Mouse (Mus musculus): ENCODE data around the gene Gm20721. TPM values are rescaled to one million over a fixed set of nuclear protein-coding genes. Genes with fewer than 3 reads are reported as not detected.

The Gm20721 gene
- total and polyA plus RNA-seq, 2 experiments from 2014 or later, result 10.8 TPM; not detected in 1

- TF ChIP-seq CTCF (IDR thresholded peaks at IDR 0.05), result peak; percentile 80
- Histone ChIP-seq H3K27ac (ENCODE audit: low read depth, low read length) (no peak within 1 kb of the TSS), H3K9me3 (ENCODE audit: low read length) (0 out of 2 replicates have a peak, but pooled peaks cover 4% of the 10 kb centered on the region), H3K4me3 (ENCODE audit: low read depth, low read length) (peak within 1 kb of the TSS; percentile 29), H3K36me3 (ENCODE audit: insufficient read depth, low read length) (peaks cover 33% of the 10 kb centered on the region), H3K27me3 (ENCODE audit: insufficient read depth, low read length) (peaks cover 29% of the 10 kb centered on the region), H3K4me1 (ENCODE audit: insufficient read depth, low read length) (no peaks in the 10 kb centered on the region), H3K4me2 (ENCODE audit: low read depth, low read length, poor library complexity, severe bottlenecking) (peak within 1 kb of the TSS; percentile 51), H3K9ac (replicated peaks; ENCODE audit: low read length, poor library complexity, severe bottlenecking) (no peak within 1 kb of the TSS)
- 48% methylated on average over 19 of the region's 19 CpGs for WGBS
- DNase-seq (ENCODE audit: low spot score) (peak; percentile 75), ATAC-seq (ENCODE audit: low FRiP score) (0 out of 2 replicates have a peak, but pooled peaks have one; percentile 48)
Measured at GRCm38 (mm10) chr2:174284011-174284410, 62.5 kb downstream of the Gm20721 start, which contains the start of gene Gnas. Gene Gnas (plus strand): TSS chr2:174284320.

GRCm38 (mm10) chr2:174283341-174283740 lies 63.2 kb downstream of the Gm20721 start:
- WGBS, result 55% methylated on average over 11 of the region's 11 CpGs
- no peak overlapping the region for H3K9ac ChIP-seq (replicated peaks; ENCODE audit: low read length, poor library complexity, severe bottlenecking)
- TF ChIP-seq CTCF (IDR thresholded peaks at IDR 0.05), result no peak

More at GRCm38 (mm10) chr2:174283341-174283740, 63.2 kb downstream of the Gm20721 start:
- no peak for ATAC-seq (ENCODE audit: low FRiP score)
- H3K27ac ChIP-seq (ENCODE audit: low read depth, low read length), result no peak overlapping the region
- no peaks in the 10 kb centered on the region for H3K4me1 ChIP-seq (ENCODE audit: insufficient read depth, low read length)
- DNase-seq (ENCODE audit: low spot score), result no peak
- H3K27me3 ChIP-seq (ENCODE audit: insufficient read depth, low read length), result peaks cover 29% of the 10 kb centered on the region
- 0 out of 2 replicates have a peak, but pooled peaks cover 4% of the 10 kb centered on the region for H3K9me3 ChIP-seq (ENCODE audit: low read length)
- peak overlapping the region; percentile 29; the same call in 1 of the 2 replicates for H3K4me3 ChIP-seq (ENCODE audit: low read depth, low read length)
- peak overlapping the region; percentile 51 for H3K4me2 ChIP-seq (ENCODE audit: low read depth, low read length, poor library complexity, severe bottlenecking)
- peaks cover 33% of the 10 kb centered on the region for H3K36me3 ChIP-seq (ENCODE audit: insufficient read depth, low read length)

Other genes starting within 250 kb of the Gm20721 start
- 17.4 and 22.7 TPM in 2 replicates for gene Npepl1, start 236.4 kb downstream of the Gm20721 start, total RNA-seq (2014; rRNA removed)
- gene Npepl1, start 236.4 kb downstream of the Gm20721 start, polyA plus RNA-seq (2015; fragmentation: Nextera tagmentation; extraction: Ambion mirVana), result 14.5 and 15.7 TPM in 2 replicates
- gene Gnas, start 62.4 kb downstream of the Gm20721 start, total RNA-seq (2014; rRNA removed), result 1,613 and 1,637 TPM in 2 replicates
- 1,739 and 1,834 TPM in 2 replicates for gene Gnas, start 62.4 kb downstream of the Gm20721 start, polyA plus RNA-seq (2015; fragmentation: Nextera tagmentation; extraction: Ambion mirVana)
- gene Nelfcd, start 69.1 kb upstream of the Gm20721 start, total RNA-seq (2014; rRNA removed), result 42.7 and 52.3 TPM in 2 replicates
- 95.7 and 96.9 TPM in 2 replicates for gene Nelfcd, start 69.1 kb upstream of the Gm20721 start, polyA plus RNA-seq (2015; fragmentation: Nextera tagmentation; extraction: Ambion mirVana)
- gene Ctsz, start 92.3 kb upstream of the Gm20721 start, total RNA-seq (2014; rRNA removed), result 45.4 and 48.4 TPM in 2 replicates
- gene Ctsz, start 92.3 kb upstream of the Gm20721 start, polyA plus RNA-seq (2015; fragmentation: Nextera tagmentation; extraction: Ambion mirVana), result 47.8 and 54.0 TPM in 2 replicates
- 0.11 and 0.33 TPM in 2 replicates for gene Tubb1, start 104.0 kb upstream of the Gm20721 start, total RNA-seq (2014; rRNA removed)
- gene Tubb1, start 104.0 kb upstream of the Gm20721 start, polyA plus RNA-seq (2015; fragmentation: Nextera tagmentation; extraction: Ambion mirVana), result 0.16 and 0.25 TPM in 2 replicates
- 553 TPM in 2 replicates for gene Atp5e, start 117.4 kb upstream of the Gm20721 start, total RNA-seq (2014; rRNA removed)
- 832 and 847 TPM in 2 replicates for gene Atp5e, start 117.4 kb upstream of the Gm20721 start, polyA plus RNA-seq (2015; fragmentation: Nextera tagmentation; extraction: Ambion mirVana)
- 61.0 and 63.4 TPM in 2 replicates for gene Prelid3b, start 126.4 kb upstream of the Gm20721 start, total RNA-seq (2014; rRNA removed)
- gene Prelid3b, start 126.4 kb upstream of the Gm20721 start, polyA plus RNA-seq (2015; fragmentation: Nextera tagmentation; extraction: Ambion mirVana), result 93.5 and 96.6 TPM in 2 replicates

All from midbrain, postnatal 0 days (tissue).